Mouse (Mus musculus) lung, postnatal 0 days (tissue): ENCODE results near the gene Gpr143. TPM values are rescaled to one million over a fixed set of nuclear protein-coding genes. Genes with fewer than 3 reads are reported as not detected.
"Not testable (repeated sequence)": the region's sequence is repeated elsewhere in the genome, so short reads cannot be mapped to it uniquely, and the experiment has no call there.

ENCODE experiments used
- ATAC-seq: fragments of 200-750 bp; cut with Nextera tagmentation; 2 replicates; pipeline ENCODE4 v1.8.0; 2017; ENCODE audit warnings: moderate library complexity
- DNase-seq: peaks from one replicate; pipeline ENCODE4 v3.0.0-alpha.2; 2016; ENCODE audit warnings: low spot score
- H3K27ac ChIP-seq: fragments of 300-500 bp; sonication (generic); 2 replicates; pipeline ENCODE4 v1.5.1; 2014; ENCODE audit warnings: antibody characterized with exemption, mild to moderate bottlenecking, low read length, mixed read lengths
- H3K27me3 ChIP-seq: fragments of 300-500 bp; sonication (generic); replicated peaks from 2 replicates; pipeline ENCODE4 v1.6.1; 2014; ENCODE audit warnings: low read length, mixed read lengths; ENCODE audit not compliant: insufficient read depth
- H3K36me3 ChIP-seq: fragments of 300-500 bp; sonication (generic); 2 replicates; pipeline ENCODE4 v1.6.1; 2014; ENCODE audit warnings: low read length, mixed read lengths; ENCODE audit not compliant: insufficient read depth
- H3K4me1 ChIP-seq: fragments of 300-500 bp; sonication (generic); 2 replicates; pipeline ENCODE4 v1.6.1; 2014; ENCODE audit warnings: antibody characterized with exemption, low read depth, low read length, mixed read lengths; ENCODE audit not compliant: insufficient read depth
- H3K4me2 ChIP-seq: fragments of 300-500 bp; sonication (generic); replicated peaks from 2 replicates; pipeline ENCODE4 v1.6.1; 2014; ENCODE audit warnings: low read depth, mild to moderate bottlenecking, low read length, moderate library complexity, mixed read lengths
- H3K4me3 ChIP-seq: fragments of 300-500 bp; sonication (generic); 2 replicates; pipeline ENCODE4 v1.5.1; 2014; ENCODE audit warnings: low read depth, low read length
- H3K9ac ChIP-seq: fragments of 300-500 bp; sonication (generic); replicated peaks from 2 replicates; pipeline ENCODE4 v1.6.1; 2014; ENCODE audit warnings: low read depth, mild to moderate bottlenecking
- H3K9me3 ChIP-seq: fragments of 300-500 bp; sonication (generic); 2 replicates; pipeline ENCODE4 v1.6.1; 2016; ENCODE audit warnings: low read length, mixed read lengths
- CTCF ChIP-seq: IDR thresholded peaks from 2 replicates; pipeline ENCODE4 v1.5.1; 2016; ENCODE audit warnings: antibody characterized with exemption, mild to moderate bottlenecking
- EP300 ChIP-seq: IDR thresholded peaks from 2 replicates; pipeline ENCODE4 v1.6.1; 2016; ENCODE audit warnings: antibody characterized with exemption, mild to moderate bottlenecking, control low read depth
- WGBS: fragments of 180-500 bp; shearing (Covaris S2); extraction: QIAGEN DNeasy Blood & Tissue Kit; methylation state at CpG from one replicate; pipeline ENCODE4 v1.1.7; 2014; 5-methylcytosine and 5-hydroxymethylcytosine counted together
- polyA plus RNA-seq: library from polyadenylated mRNA; unstranded; fragments of >200 nt; fragmentation: Nextera tagmentation; extraction: Ambion mirVana; gene quantifications from 2 replicates; pipeline ENCODE4 v1.2.1, GENCODE M21; 2015

The Gpr143 gene
- polyA plus RNA-seq, 1 experiment from 2014 or later, result 0.12 TPM

- DNase-seq, result peak; percentile 47
- not testable (repeated sequence) for H3K9me3 ChIP-seq, H3K36me3 ChIP-seq, H3K4me1 ChIP-seq, H3K4me3 ChIP-seq, H3K9ac ChIP-seq, H3K4me2 ChIP-seq, H3K27me3 ChIP-seq, H3K27ac ChIP-seq, ATAC-seq
- 26% methylated on average over 5 of the region's 5 CpGs for WGBS
- peak; percentile 68 for TF ChIP-seq CTCF
Measured at GRCm38 (mm10) chrX:152834940-152835339, 53.2 kb downstream of the Gpr143 start.

GRCm38 (mm10) chrX:152855076-152855772 lies 73.5 kb downstream of the Gpr143 start:
- no peak overlapping the region for H3K4me3 ChIP-seq
- TF ChIP-seq EP300, result no peak
- H3K4me1 ChIP-seq, result no peaks in the 10 kb centered on the region
- H3K36me3 ChIP-seq, result no peaks in the 10 kb centered on the region
- no peak overlapping the region for H3K9ac ChIP-seq
- ATAC-seq (no peak), DNase-seq (no peak)
- H3K27me3 ChIP-seq, result no peaks in the 10 kb centered on the region
- 83% methylated on average over 3 of the region's 3 CpGs for WGBS
- H3K4me2 ChIP-seq, result no peak overlapping the region
- H3K27ac ChIP-seq, result no peak overlapping the region
- no peaks in the 10 kb centered on the region for H3K9me3 ChIP-seq

Other genes with a start within 250 kb of the Gpr143 start
- not detected in 2 replicates for gene Cldn34a, start 218.6 kb upstream of the Gpr143 start, polyA plus RNA-seq
- gene Shroom2, start 12.5 kb upstream of the Gpr143 start, polyA plus RNA-seq, result 5.0 and 5.8 TPM in 2 replicates
- gene Usp51, start 224.5 kb downstream of the Gpr143 start, polyA plus RNA-seq, result 0.17 and 0.21 TPM in 2 replicates